Mouse (Mus musculus) spleen, embryonic (tissue): ENCODE data around the gene Ccdc82.

Source experiments
- CTCF ChIA-PET: fragments of 350-600 bp; sonication (Branson Sonifier 250); formaldehyde crosslinking; loops from one replicate; lab custom pipeline; 2022; lab: Charles Lee

Gene Ccdc82

GRCm38 (mm10) chr9:13246815-13247638 is at the start of gene Ccdc82:
TSS of gene Ccdc82 (plus strand) at chr9:13246955.
- CTCF ChIA-PET = no interaction called here

DNA sequence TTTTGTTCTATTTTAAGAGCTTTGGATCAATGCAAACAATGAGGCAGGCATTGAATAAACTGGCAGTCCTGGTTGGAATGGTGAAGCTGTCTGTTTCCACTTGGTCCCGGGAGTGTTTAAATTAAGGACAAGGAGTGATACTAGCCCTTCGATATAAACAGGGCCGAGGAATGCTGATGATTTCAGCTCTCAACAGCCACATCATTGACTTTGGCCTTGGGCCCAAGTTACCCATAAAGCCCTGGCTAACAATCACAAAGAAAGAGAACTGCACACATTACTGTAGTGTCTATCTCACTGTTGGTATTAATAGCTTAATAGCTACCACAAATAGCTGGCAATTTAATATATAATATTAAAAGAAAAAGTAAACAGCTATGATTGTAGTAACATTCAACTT is 46.7 kb upstream of the Ccdc82 start:
- CTCF ChIA-PET = no interaction called here

- CTCF ChIA-PET = no interaction called here
Observed at GRCm38 (mm10) chr9:13203109-13203508, 43.6 kb upstream of the Ccdc82 start.

- CTCF ChIA-PET = no interaction called here
Observed at GRCm38 (mm10) chr9:13203681-13204080, 43.1 kb upstream of the Ccdc82 start.

GRCm38 (mm10) chr9:13206369-13206768 is 40.4 kb upstream of the Ccdc82 start:
- CTCF ChIA-PET = interaction anchor here (0.6 kb wide), 1 partner anchor 471 kb away, joined by 3 read pairs; no protein-coding TSS in a partner anchor

GRCm38 (mm10) chr9:13225872-13226271 is 20.9 kb upstream of the Ccdc82 start:
- CTCF ChIA-PET = no interaction called here

- CTCF ChIA-PET = interaction anchor here (1.4 to 2.6 kb wide), 2 partner anchors 11 to 486 kb away, joined by 17 to 20 read pairs; no protein-coding TSS in a partner anchor
Observed at GRCm38 (mm10) chr9:13230553-13230952, 16.2 kb upstream of the Ccdc82 start.

- CTCF ChIA-PET = interaction anchor here (0.5 to 2.6 kb wide), 4 partner anchors 10 to 1039 kb away, joined by 3 to 20 read pairs (median 16); no protein-coding TSS in a partner anchor
Observed at GRCm38 (mm10) chr9:13231545-13232216, 15.1 kb upstream of the Ccdc82 start.

GRCm38 (mm10) chr9:13242321-13242720 is 4.4 kb upstream of the Ccdc82 start:
- CTCF ChIA-PET = interaction anchor here (0.5 to 1.4 kb wide), 2 partner anchors 11 to 1203 kb away, joined by 3 to 20 read pairs; no protein-coding TSS in a partner anchor

DNA sequence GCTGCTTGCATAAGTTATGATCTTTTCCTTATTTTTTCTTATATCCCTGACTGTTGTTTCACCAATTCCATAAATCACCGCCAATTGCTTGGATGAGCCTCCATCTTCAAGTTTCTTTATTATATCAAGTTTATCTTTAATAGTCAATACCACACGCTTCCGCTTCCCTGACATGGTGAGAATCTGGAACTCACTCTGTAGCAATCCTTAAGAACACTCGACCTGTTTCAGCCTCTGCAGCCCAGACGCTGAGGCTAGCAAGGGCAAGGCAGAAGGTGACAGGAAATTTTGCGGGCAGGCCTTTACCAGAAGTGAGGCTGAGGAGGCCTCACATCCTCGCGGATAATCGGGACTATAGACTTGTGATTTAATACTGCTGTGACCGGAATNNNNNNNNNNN is 1.3 kb upstream of the Ccdc82 start, which contains the start of gene Jrkl:
Gene Jrkl, minus strand, starts transcription at position 349 of the 400 bp plus-strand sequence.
- CTCF ChIA-PET = no interaction called here

GRCm38 (mm10) chr9:13248104-13248503 is 1.3 kb downstream of the Ccdc82 start:
- CTCF ChIA-PET = interaction anchor here (0.9 kb wide), 1 partner anchor 50 kb away, joined by 8 read pairs; the partner anchor contains the start of gene Maml2

- CTCF ChIA-PET = no interaction called here
Observed at GRCm38 (mm10) chr9:13251251-13251650, 4.5 kb downstream of the Ccdc82 start.

DNA sequence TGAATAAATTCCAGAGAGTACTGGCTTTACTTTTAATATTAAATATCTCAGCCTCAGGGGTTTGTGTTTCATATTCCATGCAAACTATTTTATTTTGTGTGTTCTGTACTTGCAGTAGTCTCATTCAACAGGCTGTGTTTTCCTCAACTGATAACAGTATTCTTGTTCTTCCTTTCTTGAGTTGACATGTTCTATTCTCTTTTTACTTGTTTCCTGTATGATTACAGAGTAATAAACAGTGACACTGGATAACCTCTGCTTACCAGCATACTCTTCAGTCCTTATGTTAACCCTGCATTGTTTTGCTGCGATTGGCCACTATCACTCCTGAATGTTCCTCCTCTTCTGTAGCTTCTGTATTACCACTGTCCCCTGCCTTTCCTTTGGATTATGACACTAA is 10.0 kb downstream of the Ccdc82 start:
- CTCF ChIA-PET = no interaction called here

DNA sequence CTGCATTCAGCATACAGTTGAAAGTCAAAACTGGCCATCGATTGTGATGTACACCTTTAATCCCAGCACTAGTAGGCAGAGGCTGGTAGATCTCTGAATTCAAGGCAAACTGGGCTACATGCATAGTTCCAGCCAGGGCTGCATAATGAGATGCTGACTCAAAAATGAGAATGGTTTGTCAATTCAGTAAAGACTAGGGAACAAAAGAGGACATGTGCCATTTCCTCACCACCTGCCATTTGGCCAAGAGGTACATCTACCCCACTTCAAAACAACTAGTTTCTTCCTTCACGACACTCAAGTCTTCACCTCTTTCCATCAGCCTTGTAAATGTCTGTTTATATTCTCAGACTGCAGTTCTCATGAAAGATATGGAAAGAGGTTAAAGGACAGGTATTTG is 11.4 kb downstream of the Ccdc82 start:
- CTCF ChIA-PET = no interaction called here

GRCm38 (mm10) chr9:13260980-13261379 is 14.2 kb downstream of the Ccdc82 start:
- CTCF ChIA-PET = no interaction called here

DNA sequence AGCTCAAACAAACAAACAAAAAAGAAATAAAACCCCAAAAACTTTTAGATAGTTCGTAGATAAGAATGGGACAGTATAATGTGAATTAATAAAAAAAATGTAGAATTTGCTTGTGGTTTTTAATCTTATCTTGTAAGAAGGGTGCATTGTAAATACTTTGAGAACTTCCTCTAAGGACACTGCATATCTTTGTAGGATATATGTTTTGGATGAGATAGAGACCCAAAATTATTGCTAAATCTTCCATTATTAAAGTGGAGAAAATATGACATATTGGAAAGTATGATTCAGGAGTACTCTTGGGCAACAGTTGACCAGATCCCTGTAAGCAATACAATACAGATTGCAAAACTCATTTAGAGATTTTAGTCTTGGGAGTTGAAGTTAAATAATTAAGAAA is 26.5 kb downstream of the Ccdc82 start:
- CTCF ChIA-PET = interaction anchor here (1.5 kb wide), 1 partner anchor 13 kb away, joined by 3 read pairs; no protein-coding TSS in a partner anchor

DNA sequence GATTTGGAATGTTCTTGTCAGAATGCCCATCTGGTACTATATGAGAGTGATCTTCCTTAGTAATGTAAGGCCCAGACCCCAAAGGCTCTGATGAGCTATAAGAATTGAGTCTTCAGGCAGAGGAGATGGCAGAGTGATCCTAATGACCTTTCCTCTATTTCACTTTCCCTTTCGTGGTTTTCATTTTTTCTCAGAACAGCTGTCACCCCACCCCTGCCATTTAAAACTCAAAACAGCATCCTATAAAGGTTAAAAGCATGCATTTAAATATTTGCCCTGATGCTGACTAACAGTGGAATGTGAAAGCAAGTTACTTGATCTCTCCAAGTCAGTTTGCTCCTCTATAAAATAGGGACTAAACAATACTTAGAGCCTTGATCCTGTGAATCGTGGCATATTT is 40.7 kb downstream of the Ccdc82 start:
- CTCF ChIA-PET = interaction anchor here (0.7 kb wide), 1 partner anchor 323 kb away, joined by 16 read pairs; no protein-coding TSS in a partner anchor

GRCm38 (mm10) chr9:13296274-13297121 is 49.7 kb downstream of the Ccdc82 start:
- CTCF ChIA-PET = interaction anchor here (0.6 to 1.2 kb wide), 6 partner anchors 171 to 495 kb away, joined by 3 to 5 read pairs (median 4); no protein-coding TSS in a partner anchor

- CTCF ChIA-PET = interaction anchor here (0.9 to 1.2 kb wide), 5 partner anchors 49 to 227 kb away, joined by 3 to 8 read pairs (median 3); no protein-coding TSS in a partner anchor
Observed at GRCm38 (mm10) chr9:13297122-13297667, 50.4 kb downstream of the Ccdc82 start.
